Mouse (Mus musculus): ENCODE measurements around the gene Pik3r2.

- TF ChIP-seq CTCF (IDR thresholded peaks at IDR 0.05; ENCODE audit: low read depth) (no peak), EP300 (IDR thresholded peaks at IDR 0.05; ENCODE audit: low read depth) (no peak)
These were observed 18.3 kb downstream of the Pik3r2 start for GRCm38 (mm10) chr8:70758308-70758615.

Data from liver, postnatal 0 days (tissue).